Mouse (Mus musculus) lung, postnatal 0 days (tissue): ENCODE data around the gene Gulp1.

Experiments
- CTCF ChIP-seq: IDR thresholded peaks from 2 replicates; pipeline ENCODE4 v1.5.1; 2016; ENCODE audit warnings: antibody characterized with exemption, mild to moderate bottlenecking
- EP300 ChIP-seq: IDR thresholded peaks from 2 replicates; pipeline ENCODE4 v1.6.1; 2016; ENCODE audit warnings: antibody characterized with exemption, mild to moderate bottlenecking, control low read depth

GRCm38 (mm10) chr1:44568296-44568695, 17.0 kb downstream of the Gulp1 start:
- TF ChIP-seq CTCF (no peak), EP300 (no peak)
